ENCODE assay signal across 10 mouse cellular contexts in the genomic region with DNA sequence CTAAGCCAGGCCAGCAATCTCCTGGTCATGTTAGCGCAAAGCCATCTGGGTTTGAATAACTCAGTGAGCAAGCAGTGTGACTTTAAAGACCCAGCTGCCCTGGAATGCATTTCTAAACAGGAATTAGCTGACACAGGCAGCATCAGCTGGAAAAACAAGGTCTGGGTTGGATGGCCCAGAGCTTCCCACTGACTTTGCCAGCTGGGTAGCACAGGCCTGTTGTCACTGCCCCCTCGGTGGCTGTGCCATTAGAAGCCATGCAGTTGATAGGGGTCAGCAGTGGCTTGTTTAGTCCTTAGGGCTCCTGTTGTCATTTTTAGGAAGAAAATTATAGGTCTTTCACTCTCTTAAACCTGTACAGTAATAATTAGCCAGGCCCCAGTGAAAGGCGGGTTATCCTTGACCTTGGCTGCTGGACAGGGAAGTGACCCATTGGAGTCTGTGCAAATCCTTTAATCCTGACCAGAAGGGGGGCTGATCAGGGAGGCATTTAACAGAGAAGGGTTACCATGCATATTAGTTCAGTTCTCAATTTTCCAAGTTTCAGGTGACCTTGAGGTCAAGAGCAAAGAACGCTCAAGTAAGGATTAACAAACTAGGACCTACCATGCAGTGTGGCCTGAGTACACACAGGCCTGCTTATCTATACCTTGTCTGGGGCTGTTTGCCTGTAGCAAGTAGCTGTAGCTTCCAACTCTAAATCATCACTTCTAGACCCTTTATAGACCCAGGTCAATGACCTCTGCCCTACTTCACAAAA. TPM values are rescaled to one million over a fixed set of nuclear protein-coding genes. Genes with fewer than 3 reads are reported as not detected.
DNase-seq lines count a peak whose midpoint lies in the region; ATAC-seq and TF ChIP-seq lines count a peak whose summit lies in the region.
"Had no signal": no experiment of that assay in that cellular context is flagged by ENCODE, and none has a peak within 500 bp of the region (broad histone marks: within the 10 kb centered on the region; RNA-seq: fewer than 3 reads in every experiment).

No protein-coding gene starts in this region.

- peak; percentile 81 for DNase-seq in liver, adult 2 months (ENCODE audit: extremely low read depth, low read depth, low spot score)
- DNase-seq in liver = no peak
- DNase-seq in kidney, postnatal 10 days = peak; percentile 76
- peak; percentile 72 for DNase-seq in skeletal muscle tissue, adult 2 months (ENCODE audit: low read depth, low spot score)
- DNase-seq in right cerebral cortex, postnatal 25 days = no peak
- DNase-seq: thymus, postnatal 14 days had no signal

- no peaks in the 10 kb centered on the region for H3K27me3 ChIP-seq in liver, adult 2 months (ENCODE audit: control insufficient read depth, insufficient read depth, low read length)
- no peaks in the 10 kb centered on the region for H3K27me3 ChIP-seq in embryonic facial prominence, embryonic 15.5 days
- H3K27me3 ChIP-seq: neural tube, embryonic 12.5 days had no signal

- H3K4me2 ChIP-seq in embryonic facial prominence, embryonic 15.5 days (replicated peaks) = no peak overlapping the region
- H3K4me2 ChIP-seq: neural tube, embryonic 12.5 days had no signal

- H3K27ac ChIP-seq in liver, adult 2 months (replicated peaks; ENCODE audit: insufficient read depth, low read depth, low read length) = peak overlapping the region; percentile 53
- 0 out of 2 replicates have a peak overlapping the region, but pooled peaks have one; percentile 1 for H3K27ac ChIP-seq in embryonic facial prominence, embryonic 15.5 days (replicated peaks)
- H3K27ac ChIP-seq: neural tube, embryonic 12.5 days had no signal

- no peaks in the 10 kb centered on the region for H3K9me3 ChIP-seq in embryonic facial prominence, embryonic 15.5 days (replicated peaks)
- H3K9me3 ChIP-seq: neural tube, embryonic 12.5 days had no signal

- 0 out of 2 replicates have a peak, but pooled peaks cover under 1% of the 10 kb centered on the region for H3K79me2 ChIP-seq in liver, adult 2 months (ENCODE audit: control insufficient read depth, insufficient read depth, low read length)

- no peak for ATAC-seq in embryonic facial prominence, embryonic 15.5 days (ENCODE audit: insufficient number of reproducible peaks, low FRiP score, low TSS enrichment, low read depth)
- ATAC-seq in frontal cortex, adult (ENCODE audit: low TSS enrichment) = no peak
- no peak for ATAC-seq in megakaryocyte progenitor cell, adult 5-6 weeks (replicated peaks; ENCODE audit: poor library complexity)

- no peak for TF ChIP-seq CTCF in liver, adult 2 months (IDR thresholded peaks at IDR 0.05; ENCODE audit: low read depth, low read length)

- no peak overlapping the region for H3K4me3 ChIP-seq in liver, adult 2 months (ENCODE audit: insufficient read depth, low read depth, low read length)
- H3K4me3 ChIP-seq in embryonic facial prominence, embryonic 15.5 days (replicated peaks) = no peak overlapping the region
- H3K4me3 ChIP-seq: neural tube, embryonic 12.5 days had no signal

- no peak overlapping the region for H3K9ac ChIP-seq in liver, adult 2 months (ENCODE audit: low read depth, low read length)
- H3K9ac ChIP-seq in embryonic facial prominence, embryonic 15.5 days = no peak overlapping the region
- H3K9ac ChIP-seq: neural tube, embryonic 12.5 days had no signal

- TF ChIP-seq POLR2A in liver, adult 2 months (IDR thresholded peaks at IDR 0.05; ENCODE audit: extremely low read depth, insufficient read depth, low read length) = no peak

- H3K36me3 ChIP-seq in liver, adult 2 months (ENCODE audit: control insufficient read depth, insufficient read depth, low read length) = no peaks in the 10 kb centered on the region
- H3K36me3 ChIP-seq in embryonic facial prominence, embryonic 15.5 days = no peaks in the 10 kb centered on the region
- H3K36me3 ChIP-seq: neural tube, embryonic 12.5 days had no signal

- 14% methylated on average over 4 of the region's 4 CpGs for WGBS in liver, adult 2 months
- WGBS in embryonic facial prominence, embryonic 15.5 days = 66% methylated on average over 4 of the region's 4 CpGs

- peaks cover 53% of the 10 kb centered on the region for H3K4me1 ChIP-seq in liver, adult 2 months (ENCODE audit: control insufficient read depth, insufficient read depth, low read length)
- no peaks in the 10 kb centered on the region for H3K4me1 ChIP-seq in embryonic facial prominence, embryonic 15.5 days

RNA-seq across cellular contexts. Expression of a gene that starts 43.8 kb away (rescaled TPM):
- 30.6 and 37.0 TPM in 2 replicates for total RNA-seq in liver, adult 2 months (2014; rRNA removed)
- 9.0 and 10.3 TPM in 2 replicates for polyA plus RNA-seq in liver, adult 2 months (2012; rRNA removed)
- polyA plus RNA-seq in embryonic facial prominence, embryonic 15.5 days (2015; fragmentation: Nextera tagmentation; extraction: Ambion mirVana) = 3.4 and 3.8 TPM in 2 replicates
- 9.4 and 15.3 TPM in 2 replicates for total RNA-seq in megakaryocyte progenitor cell, adult 5-6 weeks (2015)
- total RNA-seq in megakaryocyte progenitor cell, adult 5-6 weeks (2017) = 7.7 and 8.3 TPM in 2 replicates

Comparison
In these comparisons a context has a peak if more than half of its experiments do, and no peak if none do; other contexts are left out.
1. DNase-seq: peak in liver, adult 2 months (single experiment), kidney, postnatal 10 days (single experiment) and skeletal muscle tissue, adult 2 months (single experiment); none in liver (single experiment) and right cerebral cortex, postnatal 25 days (single experiment).